Mouse (Mus musculus): ENCODE data around the gene Plch1.

Gene Plch1

GRCm38 (mm10) chr3:63693694-63694093 is 205.6 kb downstream of the Plch1 start:
- DNase-seq (ENCODE audit: low spot score in 2 of 2) = no peak

- no peak for DNase-seq (ENCODE audit: low spot score in 2 of 2)
These were observed 206.5 kb downstream of the Plch1 start for GRCm38 (mm10) chr3:63692727-63693126.

- no peak for DNase-seq (ENCODE audit: low spot score in 2 of 2)
These were observed 230.5 kb downstream of the Plch1 start for GRCm38 (mm10) chr3:63668779-63669178.

- DNase-seq (ENCODE audit: low spot score in 2 of 2) = no peak
These were observed 234.0 kb downstream of the Plch1 start for GRCm38 (mm10) chr3:63665307-63665706.

- no peak for DNase-seq (ENCODE audit: low spot score in 2 of 2)
These were observed 234.6 kb downstream of the Plch1 start for GRCm38 (mm10) chr3:63664575-63665243.
